Mouse (Mus musculus) liver (tissue): ENCODE results near the gene Rreb1.

Source experiments
- DNase-seq: peaks from one replicate; pipeline ENCODE4 v3.0.0-alpha.2; 2020; ENCODE audit warnings: mixed read lengths

Rreb1 gene

GRCm38 (mm10) chr13:37919711-37920277, 141.6 kb downstream of the Rreb1 start:
- no peak for DNase-seq

- no peak for DNase-seq
Measured at GRCm38 (mm10) chr13:37920727-37921126, 142.5 kb downstream of the Rreb1 start.

- DNase-seq: no peak
Measured at GRCm38 (mm10) chr13:37923091-37923490, 144.9 kb downstream of the Rreb1 start.

GRCm38 (mm10) chr13:37923643-37924460, 145.7 kb downstream of the Rreb1 start:
- no peak for DNase-seq

GRCm38 (mm10) chr13:37924461-37924948, 146.3 kb downstream of the Rreb1 start:
- DNase-seq: no peak

GRCm38 (mm10) chr13:37926394-37926793, 148.2 kb downstream of the Rreb1 start:
- no peak for DNase-seq

GRCm38 (mm10) chr13:37929532-37929931, 151.3 kb downstream of the Rreb1 start:
- no peak for DNase-seq

GRCm38 (mm10) chr13:37930091-37930490, 151.9 kb downstream of the Rreb1 start:
- DNase-seq: no peak

GRCm38 (mm10) chr13:37930621-37931020, 152.4 kb downstream of the Rreb1 start:
- DNase-seq: no peak

GRCm38 (mm10) chr13:37931210-37931922, 153.2 kb downstream of the Rreb1 start:
- no peak for DNase-seq

GRCm38 (mm10) chr13:37934075-37934474, 155.9 kb downstream of the Rreb1 start:
- no peak for DNase-seq

GRCm38 (mm10) chr13:37934920-37935319, 156.7 kb downstream of the Rreb1 start:
- DNase-seq: no peak

- DNase-seq: no peak
Measured at GRCm38 (mm10) chr13:37936351-37936750, 158.2 kb downstream of the Rreb1 start.

- no peak for DNase-seq
Measured at GRCm38 (mm10) chr13:37940167-37940566, 162.0 kb downstream of the Rreb1 start.

- no peak for DNase-seq
Measured at GRCm38 (mm10) chr13:37940649-37941048, 162.4 kb downstream of the Rreb1 start.

- no peak for DNase-seq
Measured at GRCm38 (mm10) chr13:37941138-37941645, 163.0 kb downstream of the Rreb1 start.

GRCm38 (mm10) chr13:37941950-37942886, 164.0 kb downstream of the Rreb1 start:
- DNase-seq: no peak

GRCm38 (mm10) chr13:37942887-37943331, 164.7 kb downstream of the Rreb1 start:
- no peak for DNase-seq

GRCm38 (mm10) chr13:37943466-37943865, 165.3 kb downstream of the Rreb1 start:
- DNase-seq: no peak

- no peak for DNase-seq
Measured at GRCm38 (mm10) chr13:37944306-37944705, 166.1 kb downstream of the Rreb1 start.

GRCm38 (mm10) chr13:37945392-37945791, 167.2 kb downstream of the Rreb1 start:
- no peak for DNase-seq

GRCm38 (mm10) chr13:37946734-37947133, 168.5 kb downstream of the Rreb1 start:
- peak; percentile 88 for DNase-seq
